Mouse (Mus musculus): ENCODE measurements around the gene Wdr95.

GRCm38 (mm10) chr5:149553373-149553772 is 24.9 kb downstream of the Wdr95 start:
- TF ChIP-seq CTCF (IDR thresholded peaks at IDR 0.05) (no peak), POLR2A (IDR thresholded peaks at IDR 0.05; ENCODE audit: insufficient read depth, low read depth, low read length) (no peak)

All from heart, adult 2 months (tissue).